Mouse (Mus musculus) embryonic facial prominence, embryonic 10.5 days (tissue): ENCODE results near the gene Fam129a. TPM values are rescaled to one million over a fixed set of nuclear protein-coding genes. Genes with fewer than 3 reads are reported as not detected.

ENCODE experiments used
- DNase-seq: peaks from one replicate; pipeline ENCODE4 v3.0.0-alpha.2; 2017; ENCODE audit warnings: low spot score
- H3K27ac ChIP-seq: fragments of 300-500 bp; sonication (generic); replicated peaks from 2 replicates; pipeline ENCODE4 v1.5.1; 2016; ENCODE audit warnings: mild to moderate bottlenecking
- H3K27me3 ChIP-seq: fragments of 300-500 bp; sonication (generic); replicated peaks from 2 replicates; pipeline ENCODE4 v1.6.1; 2016; ENCODE audit warnings: low read depth, mild to moderate bottlenecking; ENCODE audit not compliant: poor library complexity, severe bottlenecking
- H3K36me3 ChIP-seq: fragments of 300-500 bp; sonication (generic); replicated peaks from 2 replicates; pipeline ENCODE4 v1.6.1; 2016; ENCODE audit warnings: mild to moderate bottlenecking, moderate library complexity
- H3K4me1 ChIP-seq: fragments of 300-500 bp; sonication (generic); 2 replicates; pipeline ENCODE4 v1.6.1; 2016
- H3K4me3 ChIP-seq: fragments of 300-500 bp; sonication (generic); 2 replicates; pipeline ENCODE4 v1.5.1; 2016; ENCODE audit warnings: mild to moderate bottlenecking, moderate library complexity
- H3K9me3 ChIP-seq: fragments of 300-500 bp; sonication (generic); 2 replicates; pipeline ENCODE4 v1.6.1; 2016; ENCODE audit warnings: mild to moderate bottlenecking
- WGBS: fragments of 180-500 bp; shearing (Covaris S2); methylation state at CpG from one replicate; pipeline ENCODE4 v1.1.7; 2016; 5-methylcytosine and 5-hydroxymethylcytosine counted together
- polyA plus RNA-seq: library from polyadenylated mRNA; unstranded; fragments of >200 nt; fragmentation: Nextera tagmentation; extraction: Ambion mirVana; gene quantifications from 2 replicates; pipeline ENCODE4 v1.2.1, GENCODE M21; 2016

Fam129a gene
- polyA plus RNA-seq, 1 experiment from 2014 or later: 1.00 TPM

DNA sequence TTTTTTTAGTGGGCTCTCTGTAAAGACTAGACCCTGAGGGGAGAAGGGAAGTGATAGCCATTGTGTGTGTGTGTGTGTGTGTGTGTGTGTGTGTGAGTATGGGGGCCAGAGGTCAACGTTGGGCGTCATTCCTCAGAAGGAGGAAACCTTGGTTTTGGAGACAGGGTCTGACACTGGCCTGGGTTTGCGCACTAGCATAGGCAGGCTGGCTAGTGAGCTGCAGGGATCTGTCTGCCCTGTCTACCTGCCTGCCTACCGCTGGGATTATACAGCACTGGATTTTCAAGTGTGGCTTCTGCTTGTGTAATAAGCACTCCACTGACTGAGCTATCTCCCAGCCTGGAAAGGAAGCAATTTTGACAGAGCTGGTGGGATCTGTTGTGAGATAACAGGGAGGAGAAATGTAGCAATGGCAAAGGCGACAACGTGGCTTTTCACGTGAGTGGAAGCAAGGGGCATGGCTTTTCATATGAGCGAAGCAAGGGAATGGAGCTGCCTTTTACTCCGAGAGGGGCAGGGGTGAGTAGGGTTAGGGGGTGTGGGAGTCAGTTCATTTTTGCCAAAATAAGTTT is 66.5 kb downstream of the Fam129a start:
- H3K36me3 ChIP-seq: no peaks in the 10 kb centered on the region
- H3K9me3 ChIP-seq: 0 out of 2 replicates have a peak, but pooled peaks cover 4% of the 10 kb centered on the region
- WGBS: 82% methylated on average over 9 of the region's 9 CpGs

DNA sequence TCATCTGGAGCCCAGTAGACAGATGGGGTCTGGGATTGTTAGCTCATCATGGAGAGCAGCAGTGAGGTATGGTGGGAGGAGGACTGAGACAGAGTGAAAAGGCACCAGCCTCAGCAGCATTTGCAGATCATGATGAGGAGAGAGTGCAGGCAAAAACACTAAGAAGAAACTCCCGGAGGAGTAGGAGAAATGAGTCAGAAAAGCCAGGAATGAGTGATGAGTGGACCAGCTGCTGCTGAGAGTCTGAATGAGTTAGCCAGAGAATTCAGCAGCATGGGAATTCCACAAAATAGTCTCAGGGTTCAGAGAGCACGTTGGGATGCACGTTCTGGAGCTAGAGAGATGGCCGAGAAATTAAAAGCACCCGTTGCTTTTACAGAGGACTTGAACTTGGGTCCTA is 67.4 kb downstream of the Fam129a start:
- WGBS: 87% methylated on average over 5 of the region's 5 CpGs
- Histone ChIP-seq H3K4me3 (no peak overlapping the region), H3K27ac (no peak overlapping the region), H3K4me1 (no peaks in the 10 kb centered on the region), H3K27me3 (no peaks in the 10 kb centered on the region), H3K36me3 (no peaks in the 10 kb centered on the region), H3K9me3 (0 out of 2 replicates have a peak, but pooled peaks cover 4% of the 10 kb centered on the region)
- DNase-seq: no peak

More for the DNA sequence above, 66.5 kb downstream of the Fam129a start:
- no peak for DNase-seq
- Histone ChIP-seq H3K4me1 (no peaks in the 10 kb centered on the region), H3K27ac (no peak overlapping the region), H3K27me3 (no peaks in the 10 kb centered on the region), H3K4me3 (no peak overlapping the region)

GRCm38 (mm10) chr1:151638770-151639169 is 67.8 kb downstream of the Fam129a start:
- Histone ChIP-seq H3K4me1 (no peaks in the 10 kb centered on the region), H3K27me3 (no peaks in the 10 kb centered on the region), H3K27ac (no peak overlapping the region), H3K9me3 (0 out of 2 replicates have a peak, but pooled peaks cover 4% of the 10 kb centered on the region), H3K36me3 (no peaks in the 10 kb centered on the region), H3K4me3 (no peak overlapping the region)
- 93% methylated on average over 2 of the region's 2 CpGs for WGBS
- no peak for DNase-seq

DNA sequence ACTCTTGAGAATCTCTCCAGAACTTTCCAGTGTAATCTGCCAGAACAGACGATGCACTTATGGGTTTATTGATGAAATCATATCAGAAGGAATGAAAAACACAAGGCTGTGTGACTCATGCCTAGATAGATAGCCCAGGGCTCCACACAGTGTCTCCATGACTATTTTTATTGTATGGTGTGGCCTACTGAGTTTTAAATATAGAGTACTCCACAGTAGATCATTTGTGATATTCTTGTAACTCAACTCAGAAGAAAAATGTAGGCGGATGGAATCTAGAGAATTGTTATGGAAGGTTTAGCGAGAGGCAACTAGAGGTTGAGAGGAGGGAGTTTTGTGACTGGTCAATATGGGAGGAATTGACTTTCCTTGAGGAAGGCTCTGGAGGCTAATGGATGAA is 75.4 kb downstream of the Fam129a start:
- 88% methylated on average over 3 of the region's 3 CpGs for whole genome bisulfite sequencing
- H3K4me3 ChIP-seq: no peak overlapping the region
- H3K4me1 ChIP-seq: no peaks in the 10 kb centered on the region
- no peak overlapping the region for H3K27ac ChIP-seq
- no peak for DNase-seq
- no peaks in the 10 kb centered on the region for H3K9me3 ChIP-seq
- H3K27me3 ChIP-seq: no peaks in the 10 kb centered on the region
- no peaks in the 10 kb centered on the region for H3K36me3 ChIP-seq

GRCm38 (mm10) chr1:151648099-151648498 is 77.1 kb downstream of the Fam129a start:
- Histone ChIP-seq H3K27ac (no peak overlapping the region), H3K4me1 (no peaks in the 10 kb centered on the region), H3K27me3 (no peaks in the 10 kb centered on the region), H3K9me3 (no peaks in the 10 kb centered on the region), H3K4me3 (no peak overlapping the region), H3K36me3 (no peaks in the 10 kb centered on the region)
- no peak for DNase-seq
- WGBS: 91% methylated on average over 4 of the region's 4 CpGs

GRCm38 (mm10) chr1:151657042-151657605 is 86.1 kb downstream of the Fam129a start:
- Histone ChIP-seq H3K36me3 (no peaks in the 10 kb centered on the region), H3K4me3 (no peak overlapping the region), H3K27ac (no peak overlapping the region), H3K9me3 (no peaks in the 10 kb centered on the region), H3K27me3 (no peaks in the 10 kb centered on the region), H3K4me1 (no peaks in the 10 kb centered on the region)
- DNase-seq: no peak
- WGBS: 65% methylated on average over 7 of the region's 7 CpGs

- Histone ChIP-seq H3K9me3 (no peaks in the 10 kb centered on the region), H3K27me3 (no peaks in the 10 kb centered on the region), H3K36me3 (no peaks in the 10 kb centered on the region), H3K27ac (no peak overlapping the region), H3K4me1 (no peaks in the 10 kb centered on the region), H3K4me3 (no peak overlapping the region)
- 93% methylated on average over 19 of the region's 19 CpGs for WGBS
- DNase-seq: no peak
Measured at GRCm38 (mm10) chr1:151658291-151658830, 87.4 kb downstream of the Fam129a start.

DNA sequence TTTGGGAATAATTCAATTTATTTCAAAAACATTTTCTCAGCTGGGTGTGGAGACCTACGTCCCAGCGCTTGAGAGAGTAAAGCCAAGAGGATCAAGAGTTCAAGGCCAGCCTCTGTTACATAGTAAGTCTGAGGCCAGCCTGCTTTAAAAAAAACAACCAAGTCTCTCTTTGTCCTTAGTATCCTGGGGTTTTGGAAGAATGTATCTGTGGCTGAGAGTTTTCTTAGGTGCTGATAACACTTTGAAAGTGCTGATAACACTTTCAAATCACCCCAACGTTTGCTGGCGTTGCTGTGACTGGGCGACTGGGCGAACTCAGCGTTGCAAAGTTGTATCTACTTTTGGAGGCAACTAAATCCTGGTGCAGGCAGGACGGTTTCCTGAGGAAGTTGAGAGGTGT is 88.7 kb downstream of the Fam129a start:
- H3K27me3 ChIP-seq: no peaks in the 10 kb centered on the region
- H3K4me1 ChIP-seq: no peaks in the 10 kb centered on the region
- H3K4me3 ChIP-seq: no peak overlapping the region
- 76% methylated on average over 8 of the region's 8 CpGs for WGBS
- no peak overlapping the region for H3K27ac ChIP-seq
- no peaks in the 10 kb centered on the region for H3K9me3 ChIP-seq
- DNase-seq: no peak
- H3K36me3 ChIP-seq: no peaks in the 10 kb centered on the region

DNA sequence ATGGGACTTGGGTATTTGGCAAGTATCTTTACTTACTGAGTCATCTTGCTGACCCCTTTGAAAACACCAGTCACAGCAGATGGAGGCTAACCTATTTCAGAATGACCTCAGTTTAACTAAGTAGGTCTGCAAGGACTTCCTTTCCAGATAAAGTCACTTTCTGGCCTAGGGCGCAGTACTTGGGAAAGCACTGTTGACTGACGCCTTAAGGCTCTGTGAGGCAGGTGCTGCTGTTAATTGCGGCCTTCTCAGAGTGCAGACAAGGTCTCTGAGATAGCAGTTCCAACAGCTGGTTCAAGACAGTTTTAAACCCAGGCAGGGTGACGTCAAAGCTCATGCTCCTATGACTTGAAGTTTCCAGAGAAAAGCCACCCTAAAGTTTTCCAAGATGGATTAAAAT is 89.3 kb downstream of the Fam129a start:
- Histone ChIP-seq H3K27ac (no peak overlapping the region), H3K36me3 (no peaks in the 10 kb centered on the region), H3K4me1 (no peaks in the 10 kb centered on the region), H3K4me3 (no peak overlapping the region), H3K9me3 (no peaks in the 10 kb centered on the region), H3K27me3 (no peaks in the 10 kb centered on the region)
- 83% methylated on average over 4 of the region's 4 CpGs for WGBS
- no peak for DNase-seq

DNA sequence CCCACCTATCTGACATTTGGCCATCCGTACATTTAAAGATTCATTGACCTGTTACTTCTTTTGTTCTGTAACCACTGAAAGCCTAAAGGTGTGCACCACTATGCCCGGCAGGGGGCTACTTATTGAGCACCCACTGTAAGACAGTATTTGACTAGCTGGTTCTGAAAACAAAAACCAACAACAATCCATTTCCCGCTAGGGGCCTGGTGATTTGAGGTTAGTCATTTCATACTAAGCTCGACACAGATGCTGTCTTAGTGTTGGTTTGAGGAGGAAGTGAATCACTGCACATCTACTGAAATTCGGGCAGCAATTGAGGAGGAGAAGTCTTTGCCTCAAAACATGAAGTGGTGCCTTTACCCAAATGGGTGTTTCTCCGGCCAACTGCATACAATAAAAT is 89.9 kb downstream of the Fam129a start:
- 90% methylated on average over 6 of the region's 6 CpGs for WGBS
- no peak for DNase-seq
- no peak overlapping the region for H3K4me3 ChIP-seq
- no peaks in the 10 kb centered on the region for H3K9me3 ChIP-seq
- no peaks in the 10 kb centered on the region for H3K36me3 ChIP-seq
- no peaks in the 10 kb centered on the region for H3K27me3 ChIP-seq
- no peaks in the 10 kb centered on the region for H3K4me1 ChIP-seq
- no peak overlapping the region for H3K27ac ChIP-seq

DNA sequence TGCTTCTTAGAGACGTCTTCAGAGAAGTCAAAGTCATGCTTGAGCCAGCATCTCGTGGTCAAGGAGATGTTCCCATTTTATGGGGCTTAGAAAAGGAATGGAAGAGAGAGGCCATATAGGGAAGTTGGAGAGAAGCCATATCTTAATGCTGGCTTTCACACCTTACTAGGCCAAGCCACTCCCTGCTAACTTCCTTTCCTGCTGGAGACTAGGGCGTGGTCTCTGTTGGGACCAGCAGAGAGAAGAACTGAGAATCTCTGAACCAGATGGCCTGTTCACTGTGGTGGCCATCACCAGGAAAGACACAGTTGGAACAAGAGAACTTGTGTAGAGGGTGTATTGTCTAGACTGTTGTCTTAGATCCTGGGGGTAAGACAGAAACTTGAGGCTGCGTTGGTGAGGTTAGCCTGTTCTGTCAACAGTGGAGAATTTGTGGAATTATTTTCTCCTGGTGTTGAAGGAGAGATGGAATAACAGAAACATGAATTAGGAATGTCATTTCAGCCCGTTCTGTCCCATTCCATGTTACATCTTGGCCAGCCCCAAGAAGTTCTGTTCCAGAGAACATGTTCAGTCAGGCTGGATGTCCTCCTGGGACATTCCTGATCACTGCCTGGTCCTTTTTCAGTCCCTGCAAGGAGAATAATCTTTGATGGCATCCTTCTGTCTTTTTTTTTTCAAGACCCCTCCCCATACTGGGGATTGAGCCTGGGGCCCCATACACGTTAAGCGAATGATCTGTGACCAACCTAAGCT is 90.9 kb downstream of the Fam129a start:
- H3K27ac ChIP-seq: no peak overlapping the region
- no peaks in the 10 kb centered on the region for H3K27me3 ChIP-seq
- no peak overlapping the region for H3K4me3 ChIP-seq
- H3K36me3 ChIP-seq: no peaks in the 10 kb centered on the region
- H3K4me1 ChIP-seq: no peaks in the 10 kb centered on the region
- DNase-seq: no peak
- WGBS: 84% methylated on average over 7 of the region's 7 CpGs
- no peaks in the 10 kb centered on the region for H3K9me3 ChIP-seq

- DNase-seq: no peak
- H3K4me3 ChIP-seq: no peak overlapping the region
- WGBS: 86% methylated on average over 6 of the region's 6 CpGs
- H3K27ac ChIP-seq: no peak overlapping the region
- no peaks in the 10 kb centered on the region for H3K36me3 ChIP-seq
- H3K4me1 ChIP-seq: no peaks in the 10 kb centered on the region
- H3K9me3 ChIP-seq: no peaks in the 10 kb centered on the region
- no peaks in the 10 kb centered on the region for H3K27me3 ChIP-seq
Measured at GRCm38 (mm10) chr1:151662958-151663357, 92.0 kb downstream of the Fam129a start.

DNA sequence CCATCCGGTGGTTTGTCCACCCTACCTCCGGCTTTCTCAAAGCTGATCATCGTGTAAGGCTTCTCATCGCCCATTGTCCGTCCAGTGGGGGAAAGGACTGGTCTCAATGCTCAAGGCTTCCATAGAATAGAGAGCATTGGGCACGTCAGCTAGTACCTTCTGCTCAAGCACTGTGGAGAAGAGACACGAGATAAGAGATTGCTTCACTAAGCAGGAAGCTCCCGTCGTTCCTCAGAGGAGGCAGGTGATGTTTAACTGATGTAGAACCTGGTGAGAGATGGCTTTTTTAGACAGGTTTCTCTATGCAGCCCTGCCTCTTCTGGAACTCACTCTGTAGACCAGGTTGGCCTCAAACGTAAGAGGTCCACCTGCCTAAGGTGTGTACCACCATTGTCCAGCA is 93.4 kb downstream of the Fam129a start:
- WGBS: 88% methylated on average over 10 of the region's 10 CpGs
- no peaks in the 10 kb centered on the region for H3K4me1 ChIP-seq

More for the DNA sequence above, 93.4 kb downstream of the Fam129a start:
- no peaks in the 10 kb centered on the region for H3K27me3 ChIP-seq
- no peaks in the 10 kb centered on the region for H3K9me3 ChIP-seq
- H3K27ac ChIP-seq: no peak overlapping the region
- no peak for DNase-seq
- H3K4me3 ChIP-seq: no peak overlapping the region
- no peaks in the 10 kb centered on the region for H3K36me3 ChIP-seq
